Mouse (Mus musculus): ENCODE measurements around the gene Cmtm5. TPM values are rescaled to one million over a fixed set of nuclear protein-coding genes. Genes with fewer than 3 reads are reported as not detected.

Cmtm5 gene
- total and polyA plus RNA-seq, 3 experiments, result not detected

DNA sequence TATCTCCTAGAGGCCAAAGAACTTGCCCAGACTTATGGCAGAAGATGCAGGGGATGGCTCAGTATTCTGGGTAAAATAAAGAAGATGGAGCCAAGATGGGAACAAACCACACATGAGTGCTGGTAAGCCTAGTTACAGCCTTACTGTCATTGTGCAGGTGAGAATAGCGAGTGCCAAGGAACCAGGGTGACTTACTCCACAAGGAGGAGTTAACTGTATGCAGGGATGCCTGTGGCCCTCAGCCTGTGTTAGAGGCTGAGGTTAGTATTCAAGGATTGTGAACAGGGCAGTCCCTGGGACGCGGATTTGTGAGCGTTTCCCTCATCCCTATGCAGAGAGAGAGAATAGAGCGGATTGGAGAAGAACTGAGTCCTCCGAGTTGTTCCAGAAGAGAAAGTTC lies 15.5 kb downstream of the Cmtm5 start:
- Histone ChIP-seq H3K9ac (ENCODE audit: insufficient read depth, low read depth) (no peak overlapping the region), H3K4me1 (ENCODE audit: control insufficient read depth in 1 of 2, insufficient read depth in 2 of 2) (peaks cover 0 to 2% of the 10 kb centered on the region in 2 experiments; a peak in 2 of 4 replicates), H3K4me2 (ENCODE audit: insufficient read depth, low read depth, poor library complexity, severe bottlenecking) (no peak overlapping the region), H3K79me2 (replicated peaks; ENCODE audit: control insufficient read depth, extremely low read depth, insufficient read depth, poor library complexity, severe bottlenecking) (no peaks in the 10 kb centered on the region), H3K27ac (ENCODE audit: insufficient read depth, low read depth) (no peak overlapping the region), H3K4me3 (replicated peaks in 1 of 3; ENCODE audit: low read depth in 2 of 3, low read length in 2 of 3, poor library complexity in 1 of 3) (no peak overlapping the region), H3K27me3 (replicated peaks) (peaks cover 58% of the 10 kb centered on the region), H3K9me3 (replicated peaks; ENCODE audit: low read length) (no peaks in the 10 kb centered on the region), H3K36me3 (replicated peaks in 1 of 2; ENCODE audit: control insufficient read depth in 1 of 2, insufficient read depth in 1 of 2, low read length in 1 of 2) (no peaks in the 10 kb centered on the region)
- dilution Hi-C loops (cut with MboI; ENCODE audit: extremely low pct_ligation_motif_present, extremely low pct_unique_long_range_greater_than_20kb, low sequenced_read_pairs), result no loop called here
- in situ Hi-C loops (cut with MboI; ENCODE audit: low pct_ligation_motif_present, low pct_unique_long_range_greater_than_20kb, low sequenced_read_pairs), result no loop called here
- no peak for DNase-seq (ENCODE audit: extremely low read depth)
- no peak for TF ChIP-seq POLR2AphosphoS2 (IDR thresholded peaks at IDR 0.05; ENCODE audit: low read depth, low read length)

DNA sequence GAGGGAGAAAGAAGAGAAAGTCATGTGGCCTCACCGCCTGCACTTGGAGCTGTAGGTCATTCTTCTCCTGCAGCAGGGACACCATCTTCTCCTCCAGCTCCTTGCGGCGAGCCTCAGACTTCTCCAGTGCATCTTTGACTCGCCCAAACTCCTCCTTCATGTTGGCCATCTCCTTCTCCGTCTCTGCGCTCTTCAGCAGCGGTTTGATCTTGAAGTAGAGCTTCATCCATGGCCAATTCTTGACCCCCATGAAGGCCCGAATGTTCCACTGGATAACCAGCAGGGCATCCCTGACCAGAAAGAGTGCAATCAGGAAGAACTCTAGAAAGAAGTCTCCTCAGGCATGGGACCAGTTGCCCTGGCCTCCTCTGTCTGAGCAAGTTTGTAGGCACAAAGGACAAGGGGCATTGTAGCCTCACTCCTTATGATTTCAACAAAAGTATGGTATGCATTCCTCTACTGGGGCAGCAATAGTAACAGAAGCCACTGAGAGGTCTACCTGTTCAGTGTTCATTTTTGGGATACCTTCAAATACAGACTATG lies 17.7 kb downstream of the Cmtm5 start:
- TF ChIP-seq MXI1 (IDR thresholded peaks at IDR 0.05; ENCODE audit: low read depth, low read length) (no peak), EP300 (IDR thresholded peaks at IDR 0.05; ENCODE audit: low read length) (no peak), USF1 (IDR thresholded peaks at IDR 0.05; ENCODE audit: low read depth, low read length) (no peak), MAZ (IDR thresholded peaks at IDR 0.05; ENCODE audit: low read depth, low read length) (no peak), POLR2A (IDR thresholded peaks at IDR 0.05; ENCODE audit: low read depth, low read length) (no peak), IRF4 (IDR thresholded peaks at IDR 0.05; ENCODE audit: low read depth, low read length) (no peak), ELF1 (IDR thresholded peaks at IDR 0.05; ENCODE audit: low read depth, low read length) (no peak), MAFK (IDR thresholded peaks at IDR 0.05; ENCODE audit: insufficient replicate concordance, low read length) (no peak), MYC (IDR thresholded peaks at IDR 0.05; ENCODE audit: low read depth, low read length) (no peak), MAX (IDR thresholded peaks at IDR 0.05; ENCODE audit: low read length) (no peak)
- Histone ChIP-seq H3K79me2 (replicated peaks; ENCODE audit: control insufficient read depth, extremely low read depth, insufficient read depth, poor library complexity, severe bottlenecking) (no peaks in the 10 kb centered on the region), H3K27ac (ENCODE audit: insufficient read depth, low read depth) (no peak overlapping the region), H3K9me3 (replicated peaks; ENCODE audit: low read length) (no peaks in the 10 kb centered on the region), H3K4me3 (replicated peaks in 1 of 3; ENCODE audit: low read depth in 2 of 3, low read length in 2 of 3, poor library complexity in 1 of 3) (no peak overlapping the region), H3K4me1 (ENCODE audit: control insufficient read depth in 1 of 2, insufficient read depth in 2 of 2) (no peaks in the 10 kb centered on the region), H3K36me3 (replicated peaks in 1 of 2; ENCODE audit: control insufficient read depth in 1 of 2, insufficient read depth in 1 of 2, low read length in 1 of 2) (no peaks in the 10 kb centered on the region), H3K9ac (ENCODE audit: insufficient read depth, low read depth) (no peak overlapping the region), H3K27me3 (replicated peaks) (peaks cover 51% of the 10 kb centered on the region), H3K4me2 (ENCODE audit: insufficient read depth, low read depth, poor library complexity, severe bottlenecking) (no peak overlapping the region)
- in situ Hi-C loops (cut with MboI; ENCODE audit: low pct_ligation_motif_present, low pct_unique_long_range_greater_than_20kb, low sequenced_read_pairs), result no loop called here
- dilution Hi-C loops (cut with MboI; ENCODE audit: extremely low pct_ligation_motif_present, extremely low pct_unique_long_range_greater_than_20kb, low sequenced_read_pairs), result no loop called here
- DNase-seq (ENCODE audit: extremely low read depth), result no peak

DNA sequence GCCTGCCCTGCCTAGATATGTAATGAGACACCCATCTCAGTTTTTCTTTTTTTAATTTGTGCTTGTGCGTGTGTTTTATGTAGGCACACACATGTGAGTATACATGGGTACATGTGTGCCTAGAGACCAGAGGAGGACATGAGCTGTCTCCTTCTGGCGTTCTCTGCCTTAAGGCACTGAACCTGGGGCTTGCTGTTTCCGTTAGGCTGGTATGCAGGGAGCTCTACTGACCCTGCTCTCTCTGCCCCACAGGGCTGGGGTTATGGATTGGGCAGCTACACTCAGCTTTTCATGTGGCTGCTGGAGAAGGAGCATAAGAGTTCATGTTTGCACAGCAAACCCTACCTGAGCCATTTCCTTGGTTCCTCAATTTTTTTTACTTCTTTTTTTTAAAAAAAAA lies 18.4 kb downstream of the Cmtm5 start:
- Histone ChIP-seq H3K4me3 (replicated peaks in 1 of 3; ENCODE audit: low read depth in 2 of 3, low read length in 2 of 3, poor library complexity in 1 of 3) (no peak overlapping the region), H3K36me3 (replicated peaks in 1 of 2; ENCODE audit: control insufficient read depth in 1 of 2, insufficient read depth in 1 of 2, low read length in 1 of 2) (no peaks in the 10 kb centered on the region), H3K4me2 (ENCODE audit: insufficient read depth, low read depth, poor library complexity, severe bottlenecking) (no peak overlapping the region), H3K9me3 (replicated peaks; ENCODE audit: low read length) (no peaks in the 10 kb centered on the region), H3K27me3 (replicated peaks) (peaks cover 50% of the 10 kb centered on the region), H3K27ac (ENCODE audit: insufficient read depth, low read depth) (no peak overlapping the region), H3K9ac (ENCODE audit: insufficient read depth, low read depth) (no peak overlapping the region), H3K4me1 (ENCODE audit: control insufficient read depth in 1 of 2, insufficient read depth in 2 of 2) (peaks cover 0 to 5% of the 10 kb centered on the region in 2 experiments; a peak in 2 of 4 replicates), H3K79me2 (replicated peaks; ENCODE audit: control insufficient read depth, extremely low read depth, insufficient read depth, poor library complexity, severe bottlenecking) (no peaks in the 10 kb centered on the region)
- in situ Hi-C loops (cut with MboI; ENCODE audit: low pct_ligation_motif_present, low pct_unique_long_range_greater_than_20kb, low sequenced_read_pairs) (no loop called here), dilution Hi-C loops (cut with MboI; ENCODE audit: extremely low pct_ligation_motif_present, extremely low pct_unique_long_range_greater_than_20kb, low sequenced_read_pairs) (no loop called here)
- no peak for DNase-seq (ENCODE audit: extremely low read depth)
- no peak for TF ChIP-seq JUN (IDR thresholded peaks at IDR 0.05; ENCODE audit: insufficient read depth, low read depth, low read length)
- TF ChIP-seq UBTF (IDR thresholded peaks at IDR 0.05; ENCODE audit: low read depth, low read length), result no peak
- TF ChIP-seq RAD21 (IDR thresholded peaks at IDR 0.05; ENCODE audit: low read depth, low read length), result no peak
- no peak for TF ChIP-seq ZNF384 (IDR thresholded peaks at IDR 0.05; ENCODE audit: low read depth, low read length)
- no peak for TF ChIP-seq MXI1 (IDR thresholded peaks at IDR 0.05; ENCODE audit: low read depth, low read length)
- no peak for TF ChIP-seq CTCF (conservative IDR thresholded peaks at IDR 0.05 in 1 of 2, IDR thresholded peaks at IDR 0.05 in 1 of 2; ENCODE audit: low read depth in 2 of 2, low read length in 2 of 2)
- no peak for TF ChIP-seq MAZ (IDR thresholded peaks at IDR 0.05; ENCODE audit: low read depth, low read length)
- TF ChIP-seq TBP (conservative IDR thresholded peaks at IDR 0.05; ENCODE audit: low read depth, low read length), result no peak
- TF ChIP-seq USF1 (IDR thresholded peaks at IDR 0.05; ENCODE audit: low read depth, low read length), result no peak
- no peak for TF ChIP-seq CHD2 (IDR thresholded peaks at IDR 0.05; ENCODE audit: low read length)
- no peak for TF ChIP-seq IRF4 (IDR thresholded peaks at IDR 0.05; ENCODE audit: low read depth, low read length)
- TF ChIP-seq EP300 (IDR thresholded peaks at IDR 0.05; ENCODE audit: low read length), result no peak
- no peak for TF ChIP-seq HCFC1 (IDR thresholded peaks at IDR 0.05; ENCODE audit: low read depth, low read length)
- no peak for TF ChIP-seq SIN3A (IDR thresholded peaks at IDR 0.05; ENCODE audit: low read length)
